Mouse (Mus musculus) embryonic facial prominence, embryonic 11.5 days (tissue): ENCODE results near the gene Adcy1. TPM values are rescaled to one million over a fixed set of nuclear protein-coding genes. Genes with fewer than 3 reads are reported as not detected.

ENCODE experiments used
- ATAC-seq: fragments of 200-750 bp; cut with Nextera tagmentation; replicated peaks from 2 replicates; pipeline ENCODE4 v1.8.0; 2017; ENCODE audit warnings: low read depth; ENCODE audit not compliant: insufficient number of reproducible peaks, low FRiP score, low TSS enrichment
- DNase-seq: peaks from one replicate; pipeline ENCODE4 v3.0.0-alpha.2; 2015; ENCODE audit warnings: low spot score
- H3K27ac ChIP-seq: fragments of 300-500 bp; sonication (generic); replicated peaks from 2 replicates; pipeline ENCODE4 v1.5.1; 2014; ENCODE audit warnings: mild to moderate bottlenecking, low read depth, low read length, control low read depth
- H3K27me3 ChIP-seq: fragments of 300-500 bp; sonication (generic); 2 replicates; pipeline ENCODE4 v1.6.1; 2014; ENCODE audit warnings: mild to moderate bottlenecking, low read length, moderate library complexity, mixed read lengths; ENCODE audit not compliant: control insufficient read depth, insufficient read depth
- H3K36me3 ChIP-seq: fragments of 300-500 bp; sonication (generic); replicated peaks from 2 replicates; pipeline ENCODE4 v1.6.1; 2014; ENCODE audit warnings: low read depth, mild to moderate bottlenecking, low read length, moderate library complexity, mixed read lengths; ENCODE audit not compliant: control insufficient read depth, insufficient read depth
- H3K4me1 ChIP-seq: fragments of 300-500 bp; sonication (generic); 2 replicates; pipeline ENCODE4 v1.6.1; 2014; ENCODE audit warnings: low read length, mixed read lengths; ENCODE audit not compliant: control insufficient read depth, insufficient read depth
- H3K4me2 ChIP-seq: fragments of 300-500 bp; sonication (generic); 2 replicates; pipeline ENCODE4 v1.6.1; 2014; ENCODE audit warnings: low read depth, mild to moderate bottlenecking, control low read depth, low read length, moderate library complexity
- H3K4me3 ChIP-seq: fragments of 300-500 bp; sonication (generic); 2 replicates; pipeline ENCODE4 v1.5.1; 2014; ENCODE audit warnings: low read depth, low read length, control low read depth
- H3K9ac ChIP-seq: fragments of 300-500 bp; sonication (generic); replicated peaks from 2 replicates; pipeline ENCODE4 v1.6.1; 2014; ENCODE audit warnings: mild to moderate bottlenecking, control low read depth, low read length
- H3K9me3 ChIP-seq: fragments of 300-500 bp; sonication (generic); replicated peaks from 2 replicates; pipeline ENCODE4 v1.6.1; 2016; ENCODE audit warnings: mild to moderate bottlenecking, low read length, inconsistent platforms, mixed read lengths; ENCODE audit not compliant: control insufficient read depth
- WGBS: fragments of 180-500 bp; shearing (Covaris S2); extraction: QIAGEN DNeasy Blood & Tissue Kit; methylation state at CpG from one replicate; pipeline ENCODE4 v1.1.7; 2014; 5-methylcytosine and 5-hydroxymethylcytosine counted together
- polyA plus RNA-seq: library from polyadenylated mRNA; unstranded; fragments of >200 nt; fragmentation: Nextera tagmentation; extraction: Ambion mirVana; gene quantifications from 2 replicates; pipeline ENCODE4 v1.2.1, GENCODE M21; 2014

Gene Adcy1
- polyA plus RNA-seq, 1 experiment from 2014 or later, result 1.3 TPM

GRCm38 (mm10) chr11:7047584-7047983, 15.7 kb upstream of the Adcy1 start:
- ATAC-seq, result no peak
- H3K27ac ChIP-seq, result no peak overlapping the region
- H3K9ac ChIP-seq, result no peak overlapping the region

GRCm38 (mm10) chr11:7053710-7054109, 9.6 kb upstream of the Adcy1 start:
- Histone ChIP-seq H3K4me2 (no peak overlapping the region), H3K9ac (no peak overlapping the region), H3K27me3 (peaks cover 9% of the 10 kb centered on the region), H3K4me1 (peaks cover 3% of the 10 kb centered on the region; the same call in 1 of the 2 replicates), H3K4me3 (no peak overlapping the region), H3K9me3 (no peaks in the 10 kb centered on the region), H3K27ac (no peak overlapping the region), H3K36me3 (no peaks in the 10 kb centered on the region)
- WGBS, result 89% methylated on average over 4 of the region's 4 CpGs
- ATAC-seq, result no peak
- no peak for DNase-seq

More at GRCm38 (mm10) chr11:7047584-7047983, 15.7 kb upstream of the Adcy1 start:
- no peaks in the 10 kb centered on the region for H3K27me3 ChIP-seq
- no peaks in the 10 kb centered on the region for H3K9me3 ChIP-seq
- no peak overlapping the region for H3K4me3 ChIP-seq
- no peaks in the 10 kb centered on the region for H3K4me1 ChIP-seq
- H3K36me3 ChIP-seq, result no peaks in the 10 kb centered on the region
- DNase-seq, result no peak
- H3K4me2 ChIP-seq, result no peak overlapping the region

GRCm38 (mm10) chr11:7054662-7055265, 8.5 kb upstream of the Adcy1 start:
- no peak overlapping the region for H3K9ac ChIP-seq
- no peak for ATAC-seq
- peaks cover 3% of the 10 kb centered on the region; the same call in 1 of the 2 replicates for H3K4me1 ChIP-seq
- H3K27ac ChIP-seq, result no peak overlapping the region
- H3K4me3 ChIP-seq, result no peak overlapping the region
- peaks cover 11% of the 10 kb centered on the region for H3K27me3 ChIP-seq
- no peaks in the 10 kb centered on the region for H3K36me3 ChIP-seq
- no peak for DNase-seq
- H3K9me3 ChIP-seq, result no peaks in the 10 kb centered on the region
- 74% methylated on average over 6 of the region's 6 CpGs for WGBS
- no peak overlapping the region for H3K4me2 ChIP-seq

- H3K9ac ChIP-seq, result no peak overlapping the region
- peaks cover 11% of the 10 kb centered on the region for H3K27me3 ChIP-seq
- H3K4me2 ChIP-seq, result peak overlapping the region; percentile 19; the same call in 1 of the 2 replicates
- DNase-seq (no peak), ATAC-seq (peak; percentile 51)
- H3K4me1 ChIP-seq, result peaks cover 3% of the 10 kb centered on the region; the same call in 1 of the 2 replicates
- H3K9me3 ChIP-seq, result no peaks in the 10 kb centered on the region
- no peak overlapping the region for H3K4me3 ChIP-seq
- WGBS, result 18% methylated on average over 14 of the region's 14 CpGs
- no peaks in the 10 kb centered on the region for H3K36me3 ChIP-seq
- no peak overlapping the region for H3K27ac ChIP-seq
Observed at GRCm38 (mm10) chr11:7055455-7056017, 7.8 kb upstream of the Adcy1 start.

GRCm38 (mm10) chr11:7056121-7056520, 7.2 kb upstream of the Adcy1 start:
- Histone ChIP-seq H3K36me3 (no peaks in the 10 kb centered on the region), H3K27ac (no peak overlapping the region), H3K4me2 (no peak overlapping the region), H3K9me3 (no peaks in the 10 kb centered on the region), H3K4me1 (peaks cover 3% of the 10 kb centered on the region; the same call in 1 of the 2 replicates), H3K9ac (no peak overlapping the region), H3K27me3 (peaks cover 14% of the 10 kb centered on the region), H3K4me3 (no peak overlapping the region)
- DNase-seq (peak; percentile 42), ATAC-seq (no peak)
- 6% methylated on average over 11 of the region's 11 CpGs for WGBS

GRCm38 (mm10) chr11:7057781-7058180, 5.5 kb upstream of the Adcy1 start:
- DNase-seq (no peak), ATAC-seq (no peak)
- H3K27me3 ChIP-seq, result peaks cover 18% of the 10 kb centered on the region
- H3K4me1 ChIP-seq, result peaks cover 3% of the 10 kb centered on the region; the same call in 1 of the 2 replicates
- no peak overlapping the region for H3K27ac ChIP-seq
- H3K9ac ChIP-seq, result no peak overlapping the region
- H3K4me3 ChIP-seq, result no peak overlapping the region
- H3K9me3 ChIP-seq, result no peaks in the 10 kb centered on the region
- H3K36me3 ChIP-seq, result no peaks in the 10 kb centered on the region
- WGBS, result 85% methylated on average over 7 of the region's 7 CpGs
- H3K4me2 ChIP-seq, result no peak overlapping the region

GRCm38 (mm10) chr11:7061961-7062360, 1.3 kb upstream of the Adcy1 start:
- no peak overlapping the region for H3K27ac ChIP-seq
- 39% methylated on average over 6 of the region's 6 CpGs for WGBS
- no peak overlapping the region for H3K4me2 ChIP-seq
- H3K27me3 ChIP-seq, result peaks cover 30% of the 10 kb centered on the region
- no peak for ATAC-seq
- H3K4me1 ChIP-seq, result no peaks in the 10 kb centered on the region; the same call in 1 of the 2 replicates
- H3K4me3 ChIP-seq, result no peak overlapping the region
- no peaks in the 10 kb centered on the region for H3K9me3 ChIP-seq
- H3K36me3 ChIP-seq, result no peaks in the 10 kb centered on the region
- no peak overlapping the region for H3K9ac ChIP-seq
- DNase-seq, result no peak

- H3K4me2 ChIP-seq, result peak overlapping the region; percentile 88
- no peak for DNase-seq
- H3K27me3 ChIP-seq, result peaks cover 26% of the 10 kb centered on the region
- peak overlapping the region; percentile 47 for H3K4me3 ChIP-seq
- H3K9ac ChIP-seq, result peak overlapping the region; percentile 62
- WGBS, result 9% methylated on average over 10 of the region's 10 CpGs
- H3K9me3 ChIP-seq, result no peaks in the 10 kb centered on the region
- H3K4me1 ChIP-seq, result no peaks in the 10 kb centered on the region; the same call in 1 of the 2 replicates
- H3K27ac ChIP-seq, result no peak overlapping the region
- no peaks in the 10 kb centered on the region for H3K36me3 ChIP-seq
- no peak for ATAC-seq
Observed at GRCm38 (mm10) chr11:7062566-7062965, 723 bp upstream of the Adcy1 start.
